Mouse (Mus musculus): ENCODE measurements around the gene Icam5. TPM values are rescaled to one million over a fixed set of nuclear protein-coding genes. Genes with fewer than 3 reads are reported as not detected.

Icam5 gene
- polyA plus RNA-seq, 1 experiment from 2014 or later, result not detected

DNA sequence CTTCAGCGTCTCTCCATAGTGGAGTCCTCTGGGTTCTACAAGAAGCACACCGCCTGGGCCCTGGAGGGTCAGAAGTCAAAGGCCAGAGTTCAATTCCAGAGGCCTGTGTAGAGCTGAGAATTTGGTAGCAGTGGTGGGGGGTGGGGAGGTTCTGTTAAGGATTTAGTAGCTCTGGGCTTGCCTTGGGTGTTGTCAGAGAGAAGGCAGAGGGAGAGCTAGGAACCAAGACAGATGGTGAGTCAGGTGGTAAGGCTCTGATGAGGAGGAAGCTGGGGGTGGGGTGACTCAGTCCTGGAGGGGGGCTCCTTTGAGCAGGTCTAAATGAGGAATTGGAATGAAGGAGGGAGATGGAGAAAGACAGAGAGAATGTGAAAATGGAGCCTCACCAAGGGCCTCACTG is 31.1 kb downstream of the Icam5 start:
- H3K9ac ChIP-seq (ENCODE audit: low read length), result no peak overlapping the region
- ATAC-seq (ENCODE audit: insufficient number of reproducible peaks, insufficient read depth, low FRiP score, low read depth), result no peak
- H3K27ac ChIP-seq (replicated peaks in 1 of 2; ENCODE audit: control insufficient read depth in 1 of 2, insufficient read depth in 1 of 2, low read depth in 2 of 2, low read length in 2 of 2), result no peak overlapping the region
- no peak overlapping the region for H3K4me2 ChIP-seq (ENCODE audit: low read length)
- H3K9me3 ChIP-seq (ENCODE audit: control insufficient read depth, low read length), result no peaks in the 10 kb centered on the region
- no peaks in the 10 kb centered on the region for H3K4me1 ChIP-seq (ENCODE audit: control insufficient read depth in 2 of 2, insufficient read depth in 2 of 2, low read length in 2 of 2)
- peaks cover 42% of the 10 kb centered on the region for H3K36me3 ChIP-seq (ENCODE audit: control insufficient read depth, insufficient read depth, low read length)
- H3K4me3 ChIP-seq (ENCODE audit: control insufficient read depth in 1 of 2, insufficient read depth in 1 of 2, low read depth in 1 of 2, low read length in 2 of 2), result no peak overlapping the region
- no peaks in the 10 kb centered on the region for H3K27me3 ChIP-seq (ENCODE audit: control insufficient read depth, insufficient read depth, low read length)
- 94% methylated on average over 2 of the region's 2 CpGs for WGBS

DNA sequence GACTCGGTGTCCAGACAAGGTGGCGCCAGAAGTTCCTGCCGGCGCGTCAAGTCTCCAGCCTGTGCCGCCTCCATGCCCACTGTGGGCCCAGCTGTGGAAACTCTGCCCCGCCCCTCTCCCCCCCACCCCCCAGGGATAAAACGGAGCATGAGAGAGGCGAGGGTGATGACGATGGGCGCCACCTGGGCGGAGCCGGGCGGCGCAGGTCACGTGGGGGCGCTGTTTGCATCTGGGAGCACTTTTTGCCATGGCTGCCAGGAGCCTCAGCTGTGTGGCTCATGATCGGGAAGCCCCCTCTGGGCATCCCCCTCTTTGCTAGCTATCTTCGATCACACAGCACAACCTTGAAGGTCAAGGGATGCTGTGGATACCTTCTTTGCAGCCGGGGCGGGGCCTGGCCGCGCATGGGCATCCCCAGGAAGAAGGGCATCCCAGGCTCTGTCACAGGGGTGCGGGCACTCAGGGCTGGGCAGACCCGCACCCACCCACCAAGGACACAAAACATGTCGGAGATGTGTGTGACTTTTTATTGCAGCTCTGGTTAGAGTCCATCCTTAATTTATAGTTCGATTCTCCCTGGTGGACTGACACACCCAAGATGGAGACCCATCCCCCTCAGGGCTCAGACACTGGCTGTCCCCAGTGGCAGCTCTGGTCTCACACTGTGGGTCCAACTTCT is 35.3 kb downstream of the Icam5 start, which contains the start of gene Zglp1:
Zglp1 (minus strand) TSS at position 88 of the 679 bp plus-strand sequence.
- no peak within 1 kb of the TSS for H3K27ac ChIP-seq (replicated peaks in 1 of 2; ENCODE audit: control insufficient read depth in 1 of 2, insufficient read depth in 1 of 2, low read depth in 2 of 2, low read length in 2 of 2)
- 81% methylated on average over 27 of the region's 27 CpGs for WGBS
- peaks cover 59% of the 10 kb centered on the region for H3K36me3 ChIP-seq (ENCODE audit: control insufficient read depth, insufficient read depth, low read length)
- no peak within 1 kb of the TSS for H3K9ac ChIP-seq (ENCODE audit: low read length)
- H3K9me3 ChIP-seq (ENCODE audit: control insufficient read depth, low read length), result no peaks in the 10 kb centered on the region
- H3K4me1 ChIP-seq (ENCODE audit: control insufficient read depth in 2 of 2, insufficient read depth in 2 of 2, low read length in 2 of 2), result no peaks in the 10 kb centered on the region
- no peaks in the 10 kb centered on the region for H3K27me3 ChIP-seq (ENCODE audit: control insufficient read depth, insufficient read depth, low read length)
- no peak within 1 kb of the TSS for H3K4me3 ChIP-seq (ENCODE audit: control insufficient read depth in 1 of 2, insufficient read depth in 1 of 2, low read depth in 1 of 2, low read length in 2 of 2)
- no peak within 1 kb of the TSS for H3K4me2 ChIP-seq (ENCODE audit: low read length)
- ATAC-seq (ENCODE audit: insufficient number of reproducible peaks, insufficient read depth, low FRiP score, low read depth), result no peak

DNA sequence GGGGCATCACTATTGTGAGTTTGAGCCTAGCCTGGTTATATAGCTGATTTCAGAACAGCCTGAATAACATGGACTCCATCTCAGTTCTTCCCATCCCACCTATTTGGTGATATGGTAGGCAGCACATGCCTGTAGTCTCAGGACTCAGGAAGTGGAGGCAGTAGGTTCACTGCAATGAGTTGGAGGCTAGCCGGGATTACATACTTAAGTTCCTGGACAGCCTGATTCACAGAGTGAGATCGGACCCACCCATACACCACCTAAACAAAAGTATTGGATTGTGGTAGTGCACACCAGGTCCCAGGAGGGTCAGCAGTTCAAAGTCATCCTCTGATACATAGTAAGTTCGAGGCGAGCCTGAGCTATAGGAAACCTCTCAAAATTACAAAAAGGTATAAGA is 40.8 kb downstream of the Icam5 start:
- ATAC-seq (ENCODE audit: insufficient number of reproducible peaks, insufficient read depth, low FRiP score, low read depth), result no peak
- peaks cover 0 to 12% of the 10 kb centered on the region in 2 experiments; a peak in 2 of 4 replicates for H3K4me1 ChIP-seq (ENCODE audit: control insufficient read depth in 2 of 2, insufficient read depth in 2 of 2, low read length in 2 of 2)
- WGBS, result 8% methylated on average over 4 of the region's 4 CpGs
- H3K4me2 ChIP-seq (ENCODE audit: low read length), result peak overlapping the region; percentile 90
- no peaks in the 10 kb centered on the region for H3K27me3 ChIP-seq (ENCODE audit: control insufficient read depth, insufficient read depth, low read length)
- H3K4me3 ChIP-seq (ENCODE audit: control insufficient read depth in 1 of 2, insufficient read depth in 1 of 2, low read depth in 1 of 2, low read length in 2 of 2), result peak overlapping the region; percentile 68 to 85
- H3K36me3 ChIP-seq (ENCODE audit: control insufficient read depth, insufficient read depth, low read length), result peaks cover 56% of the 10 kb centered on the region
- peak overlapping the region; percentile 90 for H3K9ac ChIP-seq (ENCODE audit: low read length)
- H3K27ac ChIP-seq (replicated peaks in 1 of 2; ENCODE audit: control insufficient read depth in 1 of 2, insufficient read depth in 1 of 2, low read depth in 2 of 2, low read length in 2 of 2), result peak overlapping the region in 1 of 2 experiments; percentile 46; a peak in 2 of 4 replicates
- H3K9me3 ChIP-seq (ENCODE audit: control insufficient read depth, low read length), result no peaks in the 10 kb centered on the region

DNA sequence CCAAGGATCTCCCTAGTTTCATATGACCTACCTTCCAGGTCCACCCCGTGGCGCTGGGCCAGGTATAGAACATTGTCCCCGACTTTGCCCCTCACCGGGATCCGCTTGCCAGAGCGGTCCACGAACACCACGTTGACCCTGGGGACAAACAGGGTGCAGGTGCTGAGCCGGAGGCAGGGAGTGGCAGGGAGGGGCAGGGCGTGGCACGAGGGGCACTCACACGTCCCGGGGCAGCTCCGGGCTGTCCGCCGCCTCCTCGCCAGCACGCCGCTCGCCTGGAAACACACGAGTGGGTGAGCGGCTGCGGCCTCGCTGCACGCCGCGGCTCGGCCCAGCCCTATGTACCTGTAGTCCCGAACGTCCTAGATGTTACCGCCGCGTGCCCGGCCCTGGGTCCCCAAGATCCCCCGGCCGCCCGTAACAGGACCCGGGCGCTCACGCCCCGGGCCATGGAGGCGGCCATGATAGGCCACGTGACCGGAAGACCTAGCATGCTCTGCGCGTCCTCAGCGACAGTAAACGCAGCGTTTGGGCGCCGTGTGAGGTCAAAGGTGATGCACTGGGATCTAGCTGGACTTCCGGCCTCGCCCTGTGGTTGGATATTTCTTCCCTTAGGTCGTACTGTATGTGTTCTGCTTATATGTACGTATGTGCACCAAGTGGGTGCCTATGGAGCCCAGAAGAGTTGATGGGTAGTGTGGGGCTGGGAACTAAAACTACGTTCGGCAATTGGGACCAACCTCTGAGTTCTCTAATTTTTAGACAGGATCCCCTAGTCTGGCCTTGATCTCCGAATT is 41.4 kb downstream of the Icam5 start, which contains the start of the genes Gm49373 and Fdx1l:
Gm49373 (minus strand) TSS at position 53 of the 797 bp plus-strand sequence.
Fdx1l (minus strand) TSS at position 571 of the 797 bp plus-strand sequence.
- 2% methylated on average over 58 of the region's 58 CpGs for WGBS
- ATAC-seq (ENCODE audit: insufficient number of reproducible peaks, insufficient read depth, low FRiP score, low read depth), result peak; percentile 84
- Histone ChIP-seq H3K4me3 (ENCODE audit: control insufficient read depth in 1 of 2, insufficient read depth in 1 of 2, low read depth in 1 of 2, low read length in 2 of 2) (peak within 1 kb of the TSS; percentile 68 to 85), H3K36me3 (ENCODE audit: control insufficient read depth, insufficient read depth, low read length) (peaks cover 56% of the 10 kb centered on the region), H3K9ac (ENCODE audit: low read length) (peak within 1 kb of the TSS; percentile 90), H3K27ac (replicated peaks in 1 of 2; ENCODE audit: control insufficient read depth in 1 of 2, insufficient read depth in 1 of 2, low read depth in 2 of 2, low read length in 2 of 2) (peak within 1 kb of the TSS; percentile 46 to 52), H3K27me3 (ENCODE audit: control insufficient read depth, insufficient read depth, low read length) (no peaks in the 10 kb centered on the region), H3K4me2 (ENCODE audit: low read length) (peak within 1 kb of the TSS; percentile 90), H3K4me1 (ENCODE audit: control insufficient read depth in 2 of 2, insufficient read depth in 2 of 2, low read length in 2 of 2) (peaks cover 0 to 12% of the 10 kb centered on the region in 2 experiments; a peak in 2 of 4 replicates), H3K9me3 (ENCODE audit: control insufficient read depth, low read length) (no peaks in the 10 kb centered on the region)

DNA sequence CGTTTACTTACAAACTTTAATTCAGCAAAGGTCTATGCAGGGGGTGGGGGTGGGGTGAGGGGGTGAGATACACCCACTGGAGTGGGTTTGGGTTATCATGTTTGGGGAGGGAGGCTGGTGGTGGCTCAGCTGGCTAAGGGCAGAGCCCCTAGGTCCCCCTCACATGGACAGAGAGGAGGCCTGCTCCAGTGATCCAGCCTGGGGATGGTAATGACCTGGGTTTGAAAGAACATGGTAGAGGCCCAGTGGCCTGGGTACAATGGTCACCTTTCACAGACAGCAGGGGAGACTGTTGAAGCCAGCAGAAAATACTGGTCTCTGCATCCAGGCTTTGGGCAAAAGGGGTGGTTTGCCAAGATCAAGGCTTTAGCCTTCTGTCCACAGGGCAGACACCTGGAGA is 42.3 kb downstream of the Icam5 start:
- Histone ChIP-seq H3K9ac (ENCODE audit: low read length) (no peak overlapping the region), H3K4me3 (ENCODE audit: control insufficient read depth in 1 of 2, insufficient read depth in 1 of 2, low read depth in 1 of 2, low read length in 2 of 2) (no peak overlapping the region), H3K4me2 (ENCODE audit: low read length) (no peak overlapping the region), H3K4me1 (ENCODE audit: control insufficient read depth in 2 of 2, insufficient read depth in 2 of 2, low read length in 2 of 2) (peaks cover 0 to 12% of the 10 kb centered on the region in 2 experiments; a peak in 2 of 4 replicates), H3K27me3 (ENCODE audit: control insufficient read depth, insufficient read depth, low read length) (no peaks in the 10 kb centered on the region), H3K9me3 (ENCODE audit: control insufficient read depth, low read length) (no peaks in the 10 kb centered on the region), H3K36me3 (ENCODE audit: control insufficient read depth, insufficient read depth, low read length) (peaks cover 66% of the 10 kb centered on the region), H3K27ac (replicated peaks in 1 of 2; ENCODE audit: control insufficient read depth in 1 of 2, insufficient read depth in 1 of 2, low read depth in 2 of 2, low read length in 2 of 2) (peak overlapping the region in 1 of 2 experiments; percentile 46; a peak in 1 of 4 replicates)
- WGBS, result 83% methylated on average over 1 of the region's 1 CpGs
- no peak for ATAC-seq (ENCODE audit: insufficient number of reproducible peaks, insufficient read depth, low FRiP score, low read depth)

DNA sequence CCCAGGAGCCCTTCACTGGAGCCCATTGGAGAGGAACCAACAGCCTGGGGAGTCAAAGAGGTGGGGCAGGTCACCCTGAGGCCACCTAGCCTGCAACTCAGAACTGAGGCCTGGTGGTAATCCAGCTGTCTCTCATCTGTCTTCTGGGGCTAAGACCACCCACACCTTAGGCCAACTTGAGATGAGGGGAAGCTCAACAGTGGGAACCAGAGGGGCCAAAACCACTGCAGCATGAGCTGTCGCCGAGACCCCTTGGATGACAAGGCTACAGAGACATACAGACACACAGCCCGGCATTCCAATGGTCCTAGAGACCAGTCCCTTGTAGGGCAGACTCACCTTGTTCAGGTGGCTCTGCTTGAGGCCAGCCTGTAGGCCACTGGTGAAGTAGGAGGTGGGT is 43.8 kb downstream of the Icam5 start:
- 72% methylated on average over 3 of the region's 3 CpGs for whole genome bisulfite sequencing
- ATAC-seq (ENCODE audit: insufficient number of reproducible peaks, insufficient read depth, low FRiP score, low read depth), result no peak
- no peak overlapping the region for H3K4me3 ChIP-seq (ENCODE audit: control insufficient read depth in 1 of 2, insufficient read depth in 1 of 2, low read depth in 1 of 2, low read length in 2 of 2)

DNA sequence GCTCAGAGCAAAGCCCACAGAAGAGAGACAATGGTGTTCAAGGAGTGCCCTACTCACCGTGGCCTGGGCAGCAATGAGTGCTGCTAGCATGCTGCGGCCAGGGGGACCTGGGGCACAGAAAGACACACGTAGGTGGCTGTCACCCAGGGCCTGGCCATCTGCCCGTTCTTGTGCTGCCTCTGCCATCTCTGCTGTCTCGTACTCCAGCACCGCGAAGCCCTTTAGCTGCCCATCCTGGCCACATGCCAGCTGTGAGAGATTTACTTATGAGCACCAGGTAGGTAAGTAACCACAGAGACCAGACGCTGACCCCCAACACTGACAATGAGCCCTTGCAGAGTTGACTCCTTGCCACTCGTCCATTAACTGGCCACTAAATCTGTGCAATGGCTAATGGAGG is 49.3 kb downstream of the Icam5 start:
- Histone ChIP-seq H3K9ac (ENCODE audit: low read length) (no peak overlapping the region), H3K9me3 (ENCODE audit: control insufficient read depth, low read length) (no peaks in the 10 kb centered on the region), H3K36me3 (ENCODE audit: control insufficient read depth, insufficient read depth, low read length) (peaks cover 97% of the 10 kb centered on the region), H3K4me1 (ENCODE audit: control insufficient read depth in 2 of 2, insufficient read depth in 2 of 2, low read length in 2 of 2) (0 out of 4 replicates have a peak, but pooled peaks cover 0 to 4% of the 10 kb centered on the region in 2 experiments), H3K4me2 (ENCODE audit: low read length) (no peak overlapping the region), H3K4me3 (ENCODE audit: control insufficient read depth in 1 of 2, insufficient read depth in 1 of 2, low read depth in 1 of 2, low read length in 2 of 2) (no peak overlapping the region), H3K27ac (replicated peaks in 1 of 2; ENCODE audit: control insufficient read depth in 1 of 2, insufficient read depth in 1 of 2, low read depth in 2 of 2, low read length in 2 of 2) (no peak overlapping the region), H3K27me3 (ENCODE audit: control insufficient read depth, insufficient read depth, low read length) (no peaks in the 10 kb centered on the region)
- WGBS, result 80% methylated on average over 9 of the region's 9 CpGs
- ATAC-seq (ENCODE audit: insufficient number of reproducible peaks, insufficient read depth, low FRiP score, low read depth), result no peak

More for the DNA sequence above, 43.8 kb downstream of the Icam5 start:
- Histone ChIP-seq H3K9me3 (ENCODE audit: control insufficient read depth, low read length) (no peaks in the 10 kb centered on the region), H3K4me1 (ENCODE audit: control insufficient read depth in 2 of 2, insufficient read depth in 2 of 2, low read length in 2 of 2) (peaks cover 0 to 12% of the 10 kb centered on the region in 2 experiments; a peak in 2 of 4 replicates), H3K4me2 (ENCODE audit: low read length) (no peak overlapping the region), H3K27ac (replicated peaks in 1 of 2; ENCODE audit: control insufficient read depth in 1 of 2, insufficient read depth in 1 of 2, low read depth in 2 of 2, low read length in 2 of 2) (no peak overlapping the region), H3K9ac (ENCODE audit: low read length) (no peak overlapping the region), H3K36me3 (ENCODE audit: control insufficient read depth, insufficient read depth, low read length) (peaks cover 72% of the 10 kb centered on the region), H3K27me3 (ENCODE audit: control insufficient read depth, insufficient read depth, low read length) (no peaks in the 10 kb centered on the region)
